Mouse (Mus musculus) G1E (cell line): Measurements from ENCODE around the gene Gm42669. TPM values are rescaled to one million over a fixed set of nuclear protein-coding genes. Genes with fewer than 3 reads are reported as not detected.
A peak's percentile ranks its signal among the peaks of the same experiment; 100 is the strongest.

Experiments
- ATAC-seq: 2 replicates; pipeline ENCODE4 v1.8.0; 2016; ENCODE audit warnings: mild to moderate bottlenecking; ENCODE audit not compliant: insufficient number of reproducible peaks, poor library complexity, low FRiP score, severe bottlenecking; ENCODE audit errors: extremely low read depth
- DNase-seq: peaks from one replicate; pipeline ENCODE4 v3.0.0; 2012; ENCODE audit warnings: low spot score
- H3K27me3 ChIP-seq: 2 replicates; pipeline ENCODE4 v1.6.1; 2012; ENCODE audit warnings: mild to moderate bottlenecking, low read length, inconsistent platforms; ENCODE audit not compliant: insufficient read depth
- H3K36me3 ChIP-seq: replicated peaks from 2 replicates; pipeline ENCODE3; 2012; ENCODE audit warnings: mild to moderate bottlenecking, inconsistent platforms
- H3K4me1 ChIP-seq: 2 replicates; pipeline ENCODE4 v1.6.1; 2012; ENCODE audit warnings: low read depth, low read length, inconsistent platforms, mixed read lengths; ENCODE audit not compliant: insufficient read depth
- H3K4me3 ChIP-seq: 2 replicates; pipeline ENCODE4 v1.5.1; 2012; ENCODE audit warnings: low read depth, mild to moderate bottlenecking, inconsistent platforms, low read length, moderate library complexity, mixed read lengths
- H3K9me3 ChIP-seq: replicated peaks from 2 replicates; pipeline ENCODE4 v1.6.1; 2012; ENCODE audit warnings: inconsistent platforms
- CTCF ChIP-seq: IDR thresholded peaks from 2 replicates; pipeline ENCODE4 v1.5.1; 2012; ENCODE audit warnings: low read depth, low read length, inconsistent platforms, mixed read lengths
- GATA1 ChIP-seq: IDR thresholded peaks from 2 replicates; pipeline ENCODE4 v1.6.1; 2012; ENCODE audit warnings: borderline replicate concordance, low read length, inconsistent platforms, mixed read lengths
- GATA2 ChIP-seq: IDR thresholded peaks from 2 replicates; pipeline ENCODE4 v1.6.1; 2012; ENCODE audit warnings: low read depth, low read length, inconsistent platforms, borderline replicate concordance
- POLR2AphosphoS5 ChIP-seq: IDR thresholded peaks from 2 replicates; pipeline ENCODE4 v1.6.1; 2012; ENCODE audit warnings: low read depth, low read length, inconsistent platforms; ENCODE audit not compliant: insufficient replicate concordance
- TAL1 ChIP-seq: conservative IDR thresholded peaks from 2 replicates; pipeline ENCODE4 v1.6.1; 2012; ENCODE audit warnings: low read depth, low read length, inconsistent platforms, mixed read lengths
- polyA plus RNA-seq: library from polyadenylated mRNA; stranded (reverse); fragments of >175 nt; gene quantifications from 2 replicates; pipeline ENCODE4 v1.2.3, GENCODE M21; 2012
- total RNA-seq, 2 experiments: library from RNA; stranded (forward) in 1 of 2; stranded (reverse) in 1 of 2; fragments of 200-1000 nt in 1 of 2; fragments of >200 nt in 1 of 2; fragmentation: Nextera tagmentation in 1 of 2; gene quantifications; 2 replicates each; pipeline ENCODE4 v1.2.3; 2014 to 2017

Gene Gm42669
- total and polyA plus RNA-seq, 3 experiments, result 0.16 to 0.20 TPM; not detected in 1

GRCm38 (mm10) chr5:107556969-107557368 lies 49.5 kb downstream of the Gm42669 start:
- H3K4me1 ChIP-seq, result no peaks in the 10 kb centered on the region
- H3K27me3 ChIP-seq, result no peaks in the 10 kb centered on the region
- H3K36me3 ChIP-seq, result peaks cover 35% of the 10 kb centered on the region
- no peak overlapping the region for H3K4me3 ChIP-seq
- DNase-seq (no peak), ATAC-seq (no peak)
- no peaks in the 10 kb centered on the region for H3K9me3 ChIP-seq
- TF ChIP-seq CTCF, result no peak
- TF ChIP-seq POLR2AphosphoS5, result no peak
- TF ChIP-seq TAL1, result no peak
- no peak for TF ChIP-seq GATA2
- no peak for TF ChIP-seq GATA1

DNA sequence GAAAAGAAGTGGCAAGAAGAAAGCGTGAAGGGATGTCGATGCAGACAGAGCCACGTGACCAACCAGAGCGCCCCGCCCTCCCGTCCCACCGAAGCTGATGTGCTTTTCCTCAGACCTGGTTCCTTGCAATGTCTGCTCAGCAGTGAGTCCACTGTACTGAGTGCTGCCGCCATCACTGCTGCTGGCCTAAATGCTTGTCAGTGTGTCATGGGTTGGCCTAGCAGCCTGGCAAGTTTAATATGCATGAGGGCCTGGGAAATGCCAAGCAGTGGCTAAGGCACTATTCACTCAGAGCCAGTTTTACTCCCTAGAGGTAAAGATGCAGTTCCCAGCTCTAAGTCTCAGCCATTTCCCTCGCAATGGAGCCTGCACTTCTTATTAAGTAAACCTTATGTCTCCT lies 61.7 kb downstream of the Gm42669 start:
- Histone ChIP-seq H3K9me3 (peaks cover 4% of the 10 kb centered on the region; the same call in 1 of the 2 replicates), H3K36me3 (peaks cover 44% of the 10 kb centered on the region), H3K27me3 (no peaks in the 10 kb centered on the region), H3K4me1 (no peaks in the 10 kb centered on the region), H3K4me3 (no peak overlapping the region)
- no peak for DNase-seq
- ATAC-seq, result no peak
- TF ChIP-seq GATA1 (no peak), POLR2AphosphoS5 (no peak), TAL1 (no peak), GATA2 (no peak), CTCF (no peak)

DNA sequence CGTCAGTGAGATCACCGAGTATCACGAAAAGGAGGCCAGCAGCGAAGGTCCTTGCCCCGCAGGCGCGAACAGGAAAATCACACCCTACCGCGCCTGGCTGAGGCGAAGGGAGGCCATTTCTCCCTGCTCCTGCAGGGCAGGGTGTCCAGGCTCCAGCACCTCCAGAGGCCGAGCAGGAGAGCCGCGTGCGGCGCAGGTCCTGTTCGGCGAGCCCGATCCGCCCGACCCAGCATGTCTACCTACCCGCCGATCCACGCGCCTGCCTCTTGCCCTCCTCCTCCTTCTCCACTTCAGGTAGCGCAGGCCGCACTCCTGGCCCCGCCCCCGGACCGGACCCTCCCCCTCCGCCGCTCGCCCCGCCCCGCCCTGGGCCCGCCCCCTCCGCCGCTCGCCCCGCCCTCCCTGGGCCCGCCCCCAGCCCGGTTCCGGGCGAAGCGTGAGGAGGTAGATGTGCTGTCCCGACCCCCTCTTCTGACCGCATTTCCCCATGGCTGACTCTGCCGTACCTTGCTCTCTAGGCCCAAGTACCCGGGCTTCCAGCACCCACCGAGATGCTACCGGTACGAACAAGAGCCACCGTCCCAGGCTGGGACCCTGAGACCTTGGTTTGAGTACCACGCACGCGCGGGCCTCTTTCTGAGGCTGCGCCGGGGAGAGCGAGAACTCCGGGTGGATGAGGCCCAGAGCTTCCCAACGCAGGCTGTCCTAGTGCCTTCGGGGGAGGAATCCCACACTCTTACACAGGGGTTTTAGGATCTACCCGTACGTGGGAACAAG lies 90.1 kb downstream of the Gm42669 start, which contains the start of the genes Rpap2 and Glmn:
TSS of gene Rpap2 (plus strand) at position 73 of the 777 bp plus-strand sequence.
TSS of gene Glmn (minus strand) at position 588 of the 777 bp plus-strand sequence.
- H3K4me3 ChIP-seq, result peak within 1 kb of the TSS; percentile 91
- ATAC-seq, result peak; percentile 89
- H3K9me3 ChIP-seq, result no peaks in the 10 kb centered on the region
- TF ChIP-seq GATA1 (no peak), CTCF (no peak), TAL1 (no peak), GATA2 (no peak), POLR2AphosphoS5 (no peak)
- H3K36me3 ChIP-seq, result peaks cover 32% of the 10 kb centered on the region
- peak; percentile 77 for DNase-seq
- peaks cover 19% of the 10 kb centered on the region for H3K4me1 ChIP-seq
- H3K27me3 ChIP-seq, result no peaks in the 10 kb centered on the region

DNA sequence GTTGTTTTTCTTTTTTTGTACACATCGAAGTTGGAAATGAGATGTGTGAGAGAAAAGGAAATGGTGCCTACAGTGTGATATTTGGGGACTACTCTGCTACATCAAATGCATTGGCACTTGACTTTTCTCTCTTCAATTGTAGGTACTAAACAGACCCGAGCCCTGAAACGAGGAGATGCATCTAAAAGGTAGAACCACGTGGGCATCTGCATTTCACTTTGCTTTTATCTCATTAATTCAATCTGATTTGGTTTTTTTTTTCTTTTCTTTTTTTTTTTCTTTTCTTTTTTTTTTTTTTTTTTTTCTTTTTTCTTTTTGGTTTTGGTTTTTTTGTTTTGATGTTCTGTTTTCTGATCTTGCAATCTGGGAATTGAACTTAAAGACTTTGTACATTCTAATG lies 91.0 kb downstream of the Gm42669 start:
- Histone ChIP-seq H3K4me3 (peak overlapping the region; percentile 44; the same call in 1 of the 2 replicates), H3K9me3 (no peaks in the 10 kb centered on the region), H3K27me3 (no peaks in the 10 kb centered on the region), H3K36me3 (peaks cover 32% of the 10 kb centered on the region), H3K4me1 (peaks cover 22% of the 10 kb centered on the region)
- no peak for DNase-seq
- no peak for TF ChIP-seq GATA1
- TF ChIP-seq POLR2AphosphoS5, result no peak
- no peak for TF ChIP-seq GATA2
- no peak for TF ChIP-seq CTCF
- TF ChIP-seq TAL1, result no peak
- ATAC-seq, result no peak

- Histone ChIP-seq H3K4me3 (no peak overlapping the region), H3K36me3 (peaks cover 60% of the 10 kb centered on the region), H3K9me3 (no peaks in the 10 kb centered on the region), H3K27me3 (no peaks in the 10 kb centered on the region), H3K4me1 (no peaks in the 10 kb centered on the region; the same call in 1 of the 2 replicates)
- DNase-seq (no peak), ATAC-seq (peak; percentile 54; the same call in 1 of the 2 replicates)
- TF ChIP-seq TAL1, result no peak
- no peak for TF ChIP-seq GATA1
- TF ChIP-seq GATA2, result no peak
- TF ChIP-seq POLR2AphosphoS5, result no peak
- peak; percentile 81 for TF ChIP-seq CTCF
Observed at GRCm38 (mm10) chr5:107611224-107611623, 103.8 kb downstream of the Gm42669 start.

- no peak for TF ChIP-seq CTCF
- no peak for TF ChIP-seq POLR2AphosphoS5
- TF ChIP-seq GATA1, result no peak
- no peak for TF ChIP-seq TAL1
- TF ChIP-seq GATA2, result no peak
- H3K9me3 ChIP-seq, result no peaks in the 10 kb centered on the region
- peaks cover 72% of the 10 kb centered on the region for H3K36me3 ChIP-seq
- H3K27me3 ChIP-seq, result no peaks in the 10 kb centered on the region
- no peak overlapping the region for H3K4me3 ChIP-seq
- DNase-seq (no peak), ATAC-seq (no peak)
- peaks cover 19% of the 10 kb centered on the region; the same call in 1 of the 2 replicates for H3K4me1 ChIP-seq
Observed at GRCm38 (mm10) chr5:107617986-107618385, 110.6 kb downstream of the Gm42669 start.

GRCm38 (mm10) chr5:107621327-107621726 lies 113.9 kb downstream of the Gm42669 start:
- no peaks in the 10 kb centered on the region for H3K9me3 ChIP-seq
- ATAC-seq (peak; percentile 80), DNase-seq (no peak)
- H3K27me3 ChIP-seq, result no peaks in the 10 kb centered on the region
- H3K36me3 ChIP-seq, result peaks cover 61% of the 10 kb centered on the region
- no peak for TF ChIP-seq GATA1
- H3K4me3 ChIP-seq, result no peak overlapping the region
- peaks cover 19% of the 10 kb centered on the region; the same call in 1 of the 2 replicates for H3K4me1 ChIP-seq

Other genes starting within 250 kb of the Gm42669 start
- not detected in 2 replicates for gene Tgfbr3, start 218.0 kb upstream of the Gm42669 start, total RNA-seq (2014; fragmentation: Nextera tagmentation)
- gene Tgfbr3, start 218.0 kb upstream of the Gm42669 start, total RNA-seq (2017), result under 0.01 and 0.05 TPM in 2 replicates
- not detected in 2 replicates for gene Tgfbr3, start 218.0 kb upstream of the Gm42669 start, polyA plus RNA-seq
- gene Brdt, start 176.5 kb upstream of the Gm42669 start, total RNA-seq (2014; fragmentation: Nextera tagmentation), result 0.63 TPM in 1 of 2 replicates, not detected in the other
- gene Brdt, start 176.5 kb upstream of the Gm42669 start, total RNA-seq (2017), result 0.11 and 0.12 TPM in 2 replicates
- not detected in 2 replicates for gene Brdt, start 176.5 kb upstream of the Gm42669 start, polyA plus RNA-seq
- not detected in 2 replicates for gene Ephx4, start 104.9 kb upstream of the Gm42669 start, total RNA-seq (2014; fragmentation: Nextera tagmentation)
- gene Ephx4, start 104.9 kb upstream of the Gm42669 start, total RNA-seq (2017), result not detected in 2 replicates
- gene Ephx4, start 104.9 kb upstream of the Gm42669 start, polyA plus RNA-seq, result not detected in 2 replicates
- gene Lpcat2b, start 76.1 kb upstream of the Gm42669 start, total RNA-seq (2014; fragmentation: Nextera tagmentation), result 0.34 TPM in 1 of 2 replicates, not detected in the other
- 0.11 TPM in 1 of 2 replicates, not detected in the other for gene Lpcat2b, start 76.1 kb upstream of the Gm42669 start, total RNA-seq (2017)
- gene Lpcat2b, start 76.1 kb upstream of the Gm42669 start, polyA plus RNA-seq, result not detected in 2 replicates
- gene Btbd8, start 69.6 kb upstream of the Gm42669 start, total RNA-seq (2014; fragmentation: Nextera tagmentation), result 17.3 and 18.2 TPM in 2 replicates
- gene Btbd8, start 69.6 kb upstream of the Gm42669 start, total RNA-seq (2017), result 5.0 and 5.6 TPM in 2 replicates
- 1.2 and 1.4 TPM in 2 replicates for gene Btbd8, start 69.6 kb upstream of the Gm42669 start, polyA plus RNA-seq
- gene 1700028K03Rik, start 27.1 kb downstream of the Gm42669 start, total RNA-seq (2014; fragmentation: Nextera tagmentation), result not detected in 2 replicates
- gene 1700028K03Rik, start 27.1 kb downstream of the Gm42669 start, total RNA-seq (2017), result 0.06 and 0.16 TPM in 2 replicates
- gene 1700028K03Rik, start 27.1 kb downstream of the Gm42669 start, polyA plus RNA-seq, result not detected in 2 replicates
- gene Rpap2, start 89.8 kb downstream of the Gm42669 start, total RNA-seq (2014; fragmentation: Nextera tagmentation), result 29.0 and 42.8 TPM in 2 replicates
- gene Rpap2, start 89.8 kb downstream of the Gm42669 start, total RNA-seq (2017), result 29.6 and 35.0 TPM in 2 replicates
- 1.3 and 4.5 TPM in 2 replicates for gene Rpap2, start 89.8 kb downstream of the Gm42669 start, polyA plus RNA-seq
- 25.3 and 29.9 TPM in 2 replicates for gene Glmn, start 90.3 kb downstream of the Gm42669 start, total RNA-seq (2014; fragmentation: Nextera tagmentation)
- 14.9 and 20.0 TPM in 2 replicates for gene Glmn, start 90.3 kb downstream of the Gm42669 start, total RNA-seq (2017)
- 0.50 and 0.87 TPM in 2 replicates for gene Glmn, start 90.3 kb downstream of the Gm42669 start, polyA plus RNA-seq
- not detected in 2 replicates for gene Gfi1, start 218.4 kb downstream of the Gm42669 start, total RNA-seq (2014; fragmentation: Nextera tagmentation)
- gene Gfi1, start 218.4 kb downstream of the Gm42669 start, total RNA-seq (2017), result 0.27 and 0.41 TPM in 2 replicates
- gene Gfi1, start 218.4 kb downstream of the Gm42669 start, polyA plus RNA-seq, result 2.0 and 2.5 TPM in 2 replicates